In the genomic region with DNA sequence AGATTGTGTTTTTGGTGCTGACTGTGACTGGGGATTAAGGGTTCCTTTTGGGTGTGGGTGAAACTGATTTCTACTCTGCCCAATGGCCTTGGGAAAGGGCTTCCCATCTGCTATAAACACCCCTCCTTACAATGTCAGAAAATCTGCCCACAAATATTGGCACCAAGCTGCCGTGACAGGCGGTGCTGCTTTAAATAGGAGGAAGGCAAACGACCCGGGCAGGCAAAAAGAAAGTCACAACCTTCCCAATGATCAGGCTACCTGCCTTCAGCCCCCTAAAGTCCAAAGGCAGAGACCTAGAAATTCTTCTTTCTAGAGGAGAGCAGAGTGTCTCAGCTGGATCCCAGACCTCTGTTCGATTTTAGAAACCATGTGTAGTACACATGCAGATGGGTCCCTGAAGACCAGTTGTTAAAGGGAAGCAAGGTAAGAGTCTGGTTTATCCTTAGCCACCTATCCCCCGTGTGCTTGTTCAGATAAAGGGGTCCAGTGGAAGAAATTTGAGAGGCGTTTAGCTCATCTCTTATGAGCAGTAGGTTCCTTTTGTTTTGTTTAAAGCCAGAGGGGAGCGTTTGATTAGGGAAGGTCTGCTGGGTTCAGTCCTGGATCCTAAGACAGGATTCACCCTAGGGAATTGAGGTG, we compare ENCODE assay signal across 8 mouse cellular contexts.
DNase-seq lines count a peak whose midpoint lies in the region; ATAC-seq lines count a peak whose summit lies in the region.

No protein-coding gene starts in this region.

- DNase-seq in gastrocnemius, postnatal 25 days = peak; percentile 23
- DNase-seq in gastrocnemius, postnatal 4 days (ENCODE audit: low spot score in 2 of 2) = no peak
- DNase-seq in thymus, postnatal 10 days (ENCODE audit: low spot score in 2 of 2) = no peak
- no peak for DNase-seq in ovary, adult 18-20 months (ENCODE audit: low spot score)
- DNase-seq in urinary bladder, postnatal 10 days (ENCODE audit: low spot score) = no peak

- no peaks in the 10 kb centered on the region for H3K36me3 ChIP-seq in forebrain, embryonic 16.5 days (ENCODE audit: control insufficient read depth, insufficient read depth)
- no peaks in the 10 kb centered on the region for H3K36me3 ChIP-seq in limb, embryonic 15.5 days

- no peaks in the 10 kb centered on the region for H3K9me3 ChIP-seq in forebrain, embryonic 16.5 days (ENCODE audit: control insufficient read depth, low read length)
- no peaks in the 10 kb centered on the region for H3K9me3 ChIP-seq in limb, embryonic 15.5 days

- H3K9ac ChIP-seq in forebrain, embryonic 16.5 days (replicated peaks; ENCODE audit: low read depth, low read length) = peak overlapping the region; percentile 78
- no peak overlapping the region for H3K9ac ChIP-seq in limb, embryonic 15.5 days

- peak overlapping the region; percentile 83 for H3K4me2 ChIP-seq in forebrain, embryonic 16.5 days (ENCODE audit: low read length)
- H3K4me2 ChIP-seq in limb, embryonic 15.5 days = 0 out of 2 replicates have a peak overlapping the region, but pooled peaks have one; percentile 7

- H3K27me3 ChIP-seq in forebrain, embryonic 16.5 days (replicated peaks; ENCODE audit: control insufficient read depth, insufficient read depth, low read length) = 0 out of 2 replicates have a peak, but pooled peaks cover 2% of the 10 kb centered on the region
- no peaks in the 10 kb centered on the region for H3K27me3 ChIP-seq in limb, embryonic 15.5 days

- peak overlapping the region; percentile 29 for H3K4me3 ChIP-seq in forebrain, embryonic 16.5 days (replicated peaks; ENCODE audit: low read length)
- H3K4me3 ChIP-seq in limb, embryonic 15.5 days = no peak overlapping the region

- peaks cover 69% of the 10 kb centered on the region for H3K4me1 ChIP-seq in forebrain, embryonic 16.5 days (replicated peaks; ENCODE audit: control insufficient read depth, insufficient read depth, low read length)
- peaks cover 57% of the 10 kb centered on the region for H3K4me1 ChIP-seq in limb, embryonic 15.5 days

- WGBS in forebrain, embryonic 16.5 days = 27% methylated on average over 8 of the region's 8 CpGs
- WGBS in limb, embryonic 15.5 days = 34% methylated on average over 8 of the region's 8 CpGs

- peak overlapping the region; percentile 88 for H3K27ac ChIP-seq in forebrain, embryonic 16.5 days (ENCODE audit: low read length)
- H3K27ac ChIP-seq in limb, embryonic 15.5 days = no peak overlapping the region

- peak; percentile 57 for ATAC-seq in cerebellum, adult (ENCODE audit: insufficient number of reproducible peaks, low FRiP score, low TSS enrichment)
- ATAC-seq in forebrain, embryonic 16.5 days = no peak; the same call in 1 of the 2 replicates
- no peak for ATAC-seq in limb, embryonic 15.5 days (ENCODE audit: insufficient number of reproducible peaks, low FRiP score, low TSS enrichment, low read depth)
